Mouse (Mus musculus) hindbrain, embryonic 14.5 days (tissue): ENCODE data around the gene Ccl20. TPM values are rescaled to one million over a fixed set of nuclear protein-coding genes. Genes with fewer than 3 reads are reported as not detected.

Experiments
- ATAC-seq: fragments of 200-750 bp; cut with Nextera tagmentation; 2 replicates; pipeline ENCODE4 v1.8.0; 2017; ENCODE audit warnings: moderate number of reproducible peaks, mild to moderate bottlenecking, moderate TSS enrichment, moderate library complexity; ENCODE audit not compliant: low FRiP score
- DNase-seq: peaks from one replicate; pipeline ENCODE4 v3.0.0-alpha.2; 2015; ENCODE audit warnings: low spot score
- H3K27ac ChIP-seq: fragments of 300-500 bp; sonication (generic); 2 replicates; pipeline ENCODE4 v1.5.1; 2014; ENCODE audit warnings: mild to moderate bottlenecking, moderate library complexity
- H3K27me3 ChIP-seq: fragments of 300-500 bp; sonication (generic); 2 replicates; pipeline ENCODE4 v1.6.1; 2014; ENCODE audit warnings: mild to moderate bottlenecking, low read length, mixed read lengths; ENCODE audit not compliant: control insufficient read depth, insufficient read depth
- H3K36me3 ChIP-seq: fragments of 300-500 bp; sonication (generic); replicated peaks from 2 replicates; pipeline ENCODE4 v1.6.1; 2014; ENCODE audit not compliant: control insufficient read depth, insufficient read depth
- H3K4me1 ChIP-seq: fragments of 300-500 bp; sonication (generic); replicated peaks from 2 replicates; pipeline ENCODE4 v1.6.1; 2014; ENCODE audit warnings: antibody characterized with exemption, low read length, mixed read lengths; ENCODE audit not compliant: control insufficient read depth, insufficient read depth
- H3K4me2 ChIP-seq: fragments of 300-500 bp; sonication (generic); replicated peaks from 2 replicates; pipeline ENCODE4 v1.6.1; 2014; ENCODE audit warnings: mild to moderate bottlenecking, moderate library complexity
- H3K4me3 ChIP-seq: fragments of 300-500 bp; sonication (generic); replicated peaks from 2 replicates; pipeline ENCODE4 v1.5.1; 2014; ENCODE audit warnings: mild to moderate bottlenecking, low read length
- H3K9ac ChIP-seq: fragments of 300-500 bp; sonication (generic); 2 replicates; pipeline ENCODE4 v1.6.1; 2014
- H3K9me3 ChIP-seq: fragments of 300-500 bp; sonication (generic); 2 replicates; pipeline ENCODE4 v1.6.1; 2016; ENCODE audit warnings: low read length; ENCODE audit not compliant: control insufficient read depth
- WGBS: fragments of 180-500 bp; shearing (Covaris S2); extraction: QIAGEN DNeasy Blood & Tissue Kit; methylation state at CpG from one replicate; pipeline ENCODE4 v1.1.7; 2014; 5-methylcytosine and 5-hydroxymethylcytosine counted together
- polyA plus RNA-seq: library from polyadenylated mRNA; unstranded; fragments of >200 nt; fragmentation: Nextera tagmentation; extraction: Ambion mirVana; gene quantifications from 2 replicates; pipeline ENCODE4 v1.2.1, GENCODE M21; 2014

Gene Ccl20
- polyA plus RNA-seq, 1 experiment from 2014 or later: not detected

DNA sequence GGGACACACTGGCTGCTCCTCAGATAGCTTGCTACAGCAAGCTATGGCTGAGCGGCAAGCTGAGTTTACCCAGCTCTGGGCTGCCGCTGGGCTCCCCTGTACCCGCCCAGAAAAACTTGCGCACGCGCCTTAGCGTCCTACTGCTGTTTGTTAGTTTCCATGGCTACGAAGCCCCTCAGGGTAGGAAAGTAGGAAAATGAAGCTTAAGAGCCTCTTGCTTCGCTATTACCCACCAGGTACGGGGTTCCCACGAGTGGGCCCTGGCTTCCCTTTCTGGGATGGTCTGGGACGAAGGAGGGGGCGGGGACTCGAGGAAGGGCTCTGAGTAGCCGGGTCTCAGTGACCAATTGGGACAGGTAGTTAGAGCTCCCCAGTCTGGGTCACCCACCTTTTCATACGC is 43.0 kb downstream of the Ccl20 start, which contains the start of gene Daw1:
Gene Daw1 (plus strand): TSS at position 150 of the 400 bp plus-strand sequence.
- no peaks in the 10 kb centered on the region for H3K4me1 ChIP-seq
- DNase-seq (peak; percentile 95), ATAC-seq (peak; percentile 96)
- WGBS: under 1% methylated on average over 16 of the region's 16 CpGs
- peak within 1 kb of the TSS; percentile 63 for H3K4me2 ChIP-seq
- H3K27ac ChIP-seq: no peak within 1 kb of the TSS
- no peaks in the 10 kb centered on the region for H3K9me3 ChIP-seq
- H3K36me3 ChIP-seq: no peaks in the 10 kb centered on the region
- H3K27me3 ChIP-seq: no peaks in the 10 kb centered on the region
- peak within 1 kb of the TSS; percentile 37 for H3K4me3 ChIP-seq
- peak within 1 kb of the TSS; percentile 47 for H3K9ac ChIP-seq

DNA sequence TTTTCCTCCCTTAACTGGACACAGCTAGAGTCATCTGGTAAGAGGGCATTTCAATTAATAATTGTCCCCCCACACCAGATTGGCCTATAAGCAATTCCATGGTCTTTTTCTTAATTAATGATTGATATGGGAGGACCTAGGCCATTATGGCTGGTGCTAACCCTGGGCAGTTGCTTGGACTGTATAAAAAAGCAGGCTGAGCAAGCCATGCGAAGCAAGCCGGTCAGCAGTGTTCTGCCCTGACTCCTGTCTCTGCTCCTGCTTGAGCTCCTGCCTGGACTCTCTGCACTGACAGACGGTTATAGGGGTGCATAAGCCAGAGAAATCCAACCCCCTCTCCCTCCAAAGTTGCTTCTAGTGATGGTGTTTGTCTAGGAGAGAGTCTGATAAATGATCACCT is 45.1 kb downstream of the Ccl20 start:
- Histone ChIP-seq H3K36me3 (no peaks in the 10 kb centered on the region), H3K27me3 (no peaks in the 10 kb centered on the region), H3K4me2 (no peak overlapping the region), H3K4me1 (no peaks in the 10 kb centered on the region), H3K27ac (no peak overlapping the region), H3K9ac (no peak overlapping the region), H3K9me3 (no peaks in the 10 kb centered on the region), H3K4me3 (no peak overlapping the region)
- ATAC-seq (no peak), DNase-seq (no peak)
- 73% methylated on average over 3 of the region's 3 CpGs for WGBS

DNA sequence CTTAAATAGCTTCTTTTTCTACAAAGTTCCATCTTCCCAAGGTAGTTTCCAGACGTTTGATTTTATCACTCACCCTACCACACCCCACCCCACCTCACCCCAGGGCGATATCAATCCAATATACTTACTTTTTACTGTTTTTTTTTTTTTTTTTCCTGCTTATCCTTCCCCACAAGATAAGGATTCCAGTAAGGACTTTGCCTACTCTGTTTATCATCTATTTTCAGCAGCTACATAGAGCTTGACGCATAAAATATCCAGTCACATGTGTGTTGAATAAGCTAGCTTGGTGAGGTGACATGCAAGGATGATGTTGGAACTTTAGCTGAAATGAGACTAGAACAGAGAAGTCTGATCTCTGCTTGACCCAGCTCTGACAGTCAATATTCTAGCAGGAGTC is 47.5 kb downstream of the Ccl20 start:
- no peak overlapping the region for H3K4me3 ChIP-seq
- no peaks in the 10 kb centered on the region for H3K27me3 ChIP-seq
- H3K4me1 ChIP-seq: no peaks in the 10 kb centered on the region
- no peaks in the 10 kb centered on the region for H3K9me3 ChIP-seq
- H3K9ac ChIP-seq: no peak overlapping the region
- no peak for ATAC-seq
- DNase-seq: no peak
- no peaks in the 10 kb centered on the region for H3K36me3 ChIP-seq
- WGBS: 80% methylated on average over 3 of the region's 3 CpGs
- H3K27ac ChIP-seq: no peak overlapping the region
- no peak overlapping the region for H3K4me2 ChIP-seq

Other genes starting within 250 kb of the Ccl20 start
- gene A030005L19Rik, start 203.4 kb upstream of the Ccl20 start, polyA plus RNA-seq: not detected in 2 replicates
- gene A030014E15Rik, start 191.8 kb upstream of the Ccl20 start, polyA plus RNA-seq: not detected in 2 replicates
- gene Gm6217, start 185.4 kb upstream of the Ccl20 start, polyA plus RNA-seq: not detected in 2 replicates
- gene A030003K21Rik, start 173.4 kb upstream of the Ccl20 start, polyA plus RNA-seq: not detected in 2 replicates
- gene Gm7544, start 160.8 kb upstream of the Ccl20 start, polyA plus RNA-seq: not detected in 2 replicates
- gene Gm47955, start 156.5 kb upstream of the Ccl20 start, polyA plus RNA-seq: not detected in 2 replicates
- gene Gm47959, start 116.2 kb upstream of the Ccl20 start, polyA plus RNA-seq: not detected in 2 replicates
- 0.98 and 1.5 TPM in 2 replicates for gene Slc19a3, start 78.3 kb upstream of the Ccl20 start, polyA plus RNA-seq
- not detected in 2 replicates for gene Krtap28-10, start 74.3 kb upstream of the Ccl20 start, polyA plus RNA-seq
- gene Gm47969, start 71.8 kb upstream of the Ccl20 start, polyA plus RNA-seq: not detected in 2 replicates
- not detected in 2 replicates for gene A030005K14Rik, start 57.4 kb upstream of the Ccl20 start, polyA plus RNA-seq
- not detected in 2 replicates for gene Krtap28-13, start 55.8 kb upstream of the Ccl20 start, polyA plus RNA-seq
- gene Daw1, start 43.0 kb downstream of the Ccl20 start, polyA plus RNA-seq: 1.2 and 2.0 TPM in 2 replicates